Mouse (Mus musculus) forebrain, embryonic 14.5 days (tissue): ENCODE measurements around the gene Nt5c3b. TPM values are rescaled to one million over a fixed set of nuclear protein-coding genes. Genes with fewer than 3 reads are reported as not detected.
A peak's percentile ranks its signal among the peaks of the same experiment; 100 is the strongest.

Source experiments
- ATAC-seq: fragments of 200-750 bp; cut with Nextera tagmentation; 2 replicates; pipeline ENCODE4 v1.8.0; 2017; ENCODE audit warnings: mild to moderate bottlenecking, moderate library complexity
- DNase-seq: peaks from one replicate; pipeline ENCODE4 v3.0.0-alpha.2; 2015; ENCODE audit warnings: low spot score
- H3K27ac ChIP-seq: fragments of 300-500 bp; sonication (generic); 2 replicates; pipeline ENCODE4 v1.5.1; 2014; ENCODE audit warnings: low read depth, mild to moderate bottlenecking, control low read depth, low read length, moderate library complexity
- H3K27me3 ChIP-seq: fragments of 300-500 bp; sonication (generic); replicated peaks from 2 replicates; pipeline ENCODE4 v1.6.1; 2014; ENCODE audit warnings: low read length, control low read depth, mixed read lengths; ENCODE audit not compliant: control insufficient read depth, insufficient read depth
- H3K36me3 ChIP-seq: fragments of 300-500 bp; sonication (generic); 2 replicates; pipeline ENCODE4 v1.6.1; 2014; ENCODE audit warnings: low read length, control low read depth; ENCODE audit not compliant: control insufficient read depth, insufficient read depth
- H3K4me1 ChIP-seq: fragments of 300-500 bp; sonication (generic); 2 replicates; pipeline ENCODE4 v1.6.1; 2014; ENCODE audit warnings: antibody characterized with exemption, low read length, control low read depth; ENCODE audit not compliant: control insufficient read depth, insufficient read depth
- H3K4me2 ChIP-seq: fragments of 300-500 bp; sonication (generic); 2 replicates; pipeline ENCODE4 v1.6.1; 2014; ENCODE audit warnings: mild to moderate bottlenecking, control low read depth, low read length
- H3K4me3 ChIP-seq: fragments of 300-500 bp; sonication (generic); 2 replicates; pipeline ENCODE4 v1.5.1; 2014; ENCODE audit warnings: low read depth, low read length, control low read depth
- H3K9ac ChIP-seq: fragments of 300-500 bp; sonication (generic); 2 replicates; pipeline ENCODE4 v1.6.1; 2014; ENCODE audit warnings: mild to moderate bottlenecking, low read length, control low read depth, moderate library complexity
- H3K9me3 ChIP-seq: fragments of 300-500 bp; sonication (generic); replicated peaks from 2 replicates; pipeline ENCODE4 v1.6.1; 2016; ENCODE audit warnings: low read length, control low read depth, mixed read lengths; ENCODE audit not compliant: control insufficient read depth
- WGBS: fragments of 180-500 bp; shearing (Covaris S2); extraction: QIAGEN DNeasy Blood & Tissue Kit; methylation state at CpG from one replicate; pipeline ENCODE4 v1.1.7; 2014; 5-methylcytosine and 5-hydroxymethylcytosine counted together
- polyA plus RNA-seq: library from polyadenylated mRNA; unstranded; fragments of >200 nt; fragmentation: Nextera tagmentation; extraction: Ambion mirVana; gene quantifications from 2 replicates; pipeline ENCODE4 v1.2.1, GENCODE M21; 2014

Gene Nt5c3b
- polyA plus RNA-seq, 1 experiment from 2014 or later, result 109 TPM

- 0 out of 2 replicates have a peak, but pooled peaks have one; percentile 8 for ATAC-seq
Observed at GRCm38 (mm10) chr11:100471352-100472196, 30.0 kb upstream of the Nt5c3b start.

DNA sequence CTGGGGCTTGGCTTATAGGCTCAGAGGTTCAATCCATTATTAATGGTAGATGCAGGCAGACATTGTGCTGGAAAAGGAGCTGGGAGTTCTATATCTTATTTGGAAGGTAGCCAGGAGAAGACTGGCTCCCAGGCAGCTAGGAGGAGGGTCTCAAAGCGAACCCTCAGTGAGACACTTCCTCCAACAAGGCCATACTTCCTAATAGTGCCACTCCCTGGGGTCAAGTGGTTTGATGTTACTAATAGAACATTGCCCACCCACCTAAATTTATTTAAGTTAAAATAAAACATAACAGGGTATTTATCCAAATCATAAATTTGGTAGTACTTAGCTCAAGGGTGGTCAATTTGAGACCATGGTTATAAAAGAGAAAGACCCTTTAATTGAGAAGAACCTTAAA lies 24.2 kb upstream of the Nt5c3b start:
- H3K27me3 ChIP-seq, result no peaks in the 10 kb centered on the region
- no peak for ATAC-seq
- H3K9ac ChIP-seq, result no peak overlapping the region
- DNase-seq, result no peak
- 77% methylated on average over 1 of the region's 1 CpGs for WGBS
- peaks cover 11% of the 10 kb centered on the region for H3K4me1 ChIP-seq
- no peak overlapping the region for H3K4me3 ChIP-seq
- no peak overlapping the region for H3K27ac ChIP-seq
- no peak overlapping the region for H3K4me2 ChIP-seq
- H3K36me3 ChIP-seq, result peaks cover 27% of the 10 kb centered on the region
- H3K9me3 ChIP-seq, result no peaks in the 10 kb centered on the region

More at GRCm38 (mm10) chr11:100471352-100472196, 30.0 kb upstream of the Nt5c3b start:
- no peaks in the 10 kb centered on the region for H3K9me3 ChIP-seq
- H3K27ac ChIP-seq, result peak overlapping the region; percentile 81
- H3K4me1 ChIP-seq, result peaks cover 17% of the 10 kb centered on the region
- H3K4me2 ChIP-seq, result peak overlapping the region; percentile 82
- peak; percentile 26 for DNase-seq
- H3K36me3 ChIP-seq, result peaks cover 13% of the 10 kb centered on the region
- peak overlapping the region; percentile 85 for H3K9ac ChIP-seq
- peak overlapping the region; percentile 95 for H3K4me3 ChIP-seq
- no peaks in the 10 kb centered on the region for H3K27me3 ChIP-seq
- WGBS, result 4% methylated on average over 30 of the region's 30 CpGs

DNA sequence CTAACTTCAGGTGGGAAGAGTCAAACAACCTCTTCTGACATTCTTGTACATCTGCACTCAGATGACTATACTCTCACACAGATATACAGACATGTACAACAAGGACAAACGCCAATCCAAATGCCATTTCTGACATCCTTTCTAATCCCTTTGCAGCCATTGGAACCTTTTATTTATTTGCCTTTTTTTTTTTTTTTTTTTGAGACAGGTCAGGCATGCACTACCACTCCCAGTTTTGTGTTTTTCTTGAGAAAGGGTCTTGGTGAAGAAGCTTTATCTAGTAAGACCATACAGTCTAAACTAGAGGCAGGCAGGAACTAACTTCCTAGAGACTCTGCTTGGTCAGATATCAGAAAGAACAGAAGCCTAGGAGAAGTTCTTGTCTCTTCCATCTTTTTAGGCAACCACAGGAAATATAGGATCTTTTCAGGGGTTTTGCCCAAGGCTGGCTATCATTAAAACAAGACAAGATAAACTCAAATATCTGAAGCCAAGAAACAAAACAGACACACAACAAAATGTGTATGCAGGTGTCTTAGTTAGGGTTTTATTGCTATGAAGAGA lies 23.7 kb upstream of the Nt5c3b start:
- H3K4me3 ChIP-seq, result no peak overlapping the region
- H3K9me3 ChIP-seq, result no peaks in the 10 kb centered on the region
- H3K27ac ChIP-seq, result no peak overlapping the region
- no peak overlapping the region for H3K9ac ChIP-seq
- DNase-seq, result no peak
- H3K27me3 ChIP-seq, result no peaks in the 10 kb centered on the region
- no peak overlapping the region for H3K4me2 ChIP-seq
- peaks cover 5% of the 10 kb centered on the region for H3K4me1 ChIP-seq
- H3K36me3 ChIP-seq, result peaks cover 29% of the 10 kb centered on the region
- 97% methylated on average over 1 of the region's 1 CpGs for WGBS
- ATAC-seq, result no peak

GRCm38 (mm10) chr11:100462699-100463098 lies 21.1 kb upstream of the Nt5c3b start:
- Histone ChIP-seq H3K4me1 (no peaks in the 10 kb centered on the region), H3K27ac (no peak overlapping the region), H3K4me2 (no peak overlapping the region), H3K4me3 (no peak overlapping the region), H3K36me3 (peaks cover 41% of the 10 kb centered on the region), H3K9me3 (no peaks in the 10 kb centered on the region), H3K27me3 (no peaks in the 10 kb centered on the region), H3K9ac (no peak overlapping the region)
- DNase-seq (peak; percentile 7), ATAC-seq (no peak)
- WGBS, result 88% methylated on average over 10 of the region's 10 CpGs

GRCm38 (mm10) chr11:100457711-100458110 lies 16.1 kb upstream of the Nt5c3b start:
- Histone ChIP-seq H3K27ac (no peak overlapping the region), H3K4me1 (no peaks in the 10 kb centered on the region), H3K4me3 (no peak overlapping the region), H3K36me3 (peaks cover 36% of the 10 kb centered on the region), H3K4me2 (no peak overlapping the region), H3K9ac (no peak overlapping the region), H3K27me3 (no peaks in the 10 kb centered on the region), H3K9me3 (no peaks in the 10 kb centered on the region)
- 91% methylated on average over 5 of the region's 5 CpGs for WGBS
- ATAC-seq (no peak), DNase-seq (no peak)

DNA sequence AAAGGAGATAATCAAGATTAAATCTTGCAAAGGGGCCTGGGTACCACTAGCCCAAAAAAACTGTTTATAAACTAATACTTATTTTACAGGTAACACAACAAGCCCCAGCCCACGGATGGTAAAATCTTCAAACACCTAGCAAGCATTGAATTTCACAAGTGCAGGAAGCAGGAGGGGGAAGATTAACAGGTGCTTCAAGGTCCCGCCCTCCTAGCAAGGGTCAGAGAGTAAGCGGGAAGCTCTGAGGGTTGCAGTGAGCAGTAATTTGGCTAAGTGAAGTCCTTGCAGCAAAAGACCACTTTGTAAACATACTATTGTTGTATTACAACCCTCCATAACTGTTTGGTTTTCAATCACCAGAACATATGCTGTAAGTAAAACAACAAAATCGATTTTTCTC lies 15.6 kb upstream of the Nt5c3b start:
- H3K27me3 ChIP-seq, result no peaks in the 10 kb centered on the region
- no peaks in the 10 kb centered on the region for H3K9me3 ChIP-seq
- 85% methylated on average over 4 of the region's 4 CpGs for WGBS
- ATAC-seq, result no peak
- no peak overlapping the region for H3K4me3 ChIP-seq
- no peak overlapping the region for H3K4me2 ChIP-seq
- no peak overlapping the region for H3K9ac ChIP-seq
- no peaks in the 10 kb centered on the region for H3K4me1 ChIP-seq
- H3K27ac ChIP-seq, result no peak overlapping the region
- DNase-seq, result no peak
- peaks cover 31% of the 10 kb centered on the region; the same call in 1 of the 2 replicates for H3K36me3 ChIP-seq

GRCm38 (mm10) chr11:100442625-100443024 lies 1.0 kb upstream of the Nt5c3b start:
- Histone ChIP-seq H3K9me3 (no peaks in the 10 kb centered on the region), H3K36me3 (peaks cover 7% of the 10 kb centered on the region), H3K4me1 (peaks cover 7% of the 10 kb centered on the region), H3K27me3 (no peaks in the 10 kb centered on the region), H3K9ac (no peak overlapping the region), H3K27ac (no peak overlapping the region), H3K4me3 (no peak overlapping the region), H3K4me2 (no peak overlapping the region)
- DNase-seq (no peak), ATAC-seq (no peak)
- 75% methylated on average over 6 of the region's 6 CpGs for WGBS

GRCm38 (mm10) chr11:100440691-100441522 lies 701 bp downstream of the Nt5c3b start:
- DNase-seq, result peak; percentile 92
- Histone ChIP-seq H3K9ac (peak overlapping the region; percentile 92), H3K4me3 (peak overlapping the region; percentile 80), H3K27me3 (no peaks in the 10 kb centered on the region), H3K36me3 (peaks cover 23% of the 10 kb centered on the region), H3K9me3 (no peaks in the 10 kb centered on the region), H3K27ac (peak overlapping the region; percentile 30; the same call in 1 of the 2 replicates), H3K4me2 (peak overlapping the region; percentile 78), H3K4me1 (peaks cover 7% of the 10 kb centered on the region)
- 1% methylated on average over 49 of the region's 52 CpGs for WGBS
- peak; percentile 99 for ATAC-seq
